Mouse (Mus musculus): ENCODE results near the gene Apol11b. TPM values are rescaled to one million over a fixed set of nuclear protein-coding genes. Genes with fewer than 3 reads are reported as not detected.
A peak's percentile ranks its signal among the peaks of the same experiment; 100 is the strongest.

The Apol11b gene
- total and polyA plus RNA-seq, 3 experiments, result 0.04 to 0.26 (median 0.19) TPM

GRCm38 (mm10) chr15:77595961-77596360 lies 47.1 kb downstream of the Apol11b start, which contains the start of gene Apol10b:
Gene Apol10b (minus strand): TSS chr15:77596125.
- no peaks in the 10 kb centered on the region for H3K79me2 ChIP-seq (replicated peaks; ENCODE audit: control insufficient read depth, extremely low read depth, insufficient read depth, poor library complexity, severe bottlenecking)
- in situ Hi-C loops (cut with MboI; ENCODE audit: low pct_ligation_motif_present, low pct_unique_long_range_greater_than_20kb, low sequenced_read_pairs), result no loop called here

DNA sequence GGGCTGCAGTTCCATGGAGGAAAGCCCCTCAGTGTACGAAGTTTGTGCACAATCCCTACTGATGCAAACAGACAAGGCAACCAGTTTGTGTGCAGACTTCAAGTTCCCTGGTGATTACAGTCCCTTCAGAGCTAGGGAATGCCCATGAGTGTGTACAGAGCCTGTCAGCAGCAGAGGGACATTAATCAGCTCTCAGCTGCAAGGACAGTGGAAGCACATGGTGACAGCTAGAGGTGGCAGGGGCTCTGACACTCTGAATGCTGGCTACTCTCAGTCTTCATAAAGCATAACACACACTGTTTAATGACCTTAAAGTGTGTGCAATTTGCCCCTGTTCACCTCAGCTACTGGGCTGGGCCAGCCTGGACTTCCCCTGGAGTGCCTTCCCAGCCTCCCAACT lies 49.5 kb downstream of the Apol11b start:
- no peaks in the 10 kb centered on the region for H3K27me3 ChIP-seq (replicated peaks)
- dilution Hi-C loops (cut with MboI; ENCODE audit: extremely low pct_ligation_motif_present, extremely low pct_unique_long_range_greater_than_20kb, low sequenced_read_pairs), result no loop called here
- DNase-seq (ENCODE audit: extremely low read depth), result no peak
- H3K4me2 ChIP-seq (ENCODE audit: insufficient read depth, low read depth, poor library complexity, severe bottlenecking), result no peak overlapping the region
- no peak overlapping the region for H3K27ac ChIP-seq (ENCODE audit: insufficient read depth, low read depth)
- in situ Hi-C loops (cut with MboI; ENCODE audit: low pct_ligation_motif_present, low pct_unique_long_range_greater_than_20kb, low sequenced_read_pairs), result no loop called here
- no peaks in the 10 kb centered on the region for H3K9me3 ChIP-seq (replicated peaks; ENCODE audit: low read length)
- TF ChIP-seq RCOR1 (conservative IDR thresholded peaks at IDR 0.05; ENCODE audit: low read depth, low read length) (no peak), PAX5 (IDR thresholded peaks at IDR 0.05; ENCODE audit: low read length) (no peak), ZC3H11A (IDR thresholded peaks at IDR 0.05; ENCODE audit: low read depth, low read length) (no peak), CTCF (conservative IDR thresholded peaks at IDR 0.05 in 1 of 2, IDR thresholded peaks at IDR 0.05 in 1 of 2; ENCODE audit: low read depth in 2 of 2, low read length in 2 of 2) (no peak), MAX (IDR thresholded peaks at IDR 0.05; ENCODE audit: low read length) (no peak), ZKSCAN1 (IDR thresholded peaks at IDR 0.05; ENCODE audit: borderline replicate concordance, low read depth, low read length) (no peak), USF1 (IDR thresholded peaks at IDR 0.05; ENCODE audit: low read depth, low read length) (no peak), MAFK (IDR thresholded peaks at IDR 0.05; ENCODE audit: insufficient replicate concordance, low read length) (no peak), USF2 (conservative IDR thresholded peaks at IDR 0.05; ENCODE audit: low read depth, low read length) (no peak), BHLHE40 (IDR thresholded peaks at IDR 0.05; ENCODE audit: low read depth, low read length) (no peak)
- H3K4me1 ChIP-seq (ENCODE audit: control insufficient read depth in 1 of 2, insufficient read depth in 2 of 2), result peaks cover 10 to 41% of the 10 kb centered on the region in 2 experiments
- H3K4me3 ChIP-seq (replicated peaks in 1 of 3; ENCODE audit: low read depth in 2 of 3, low read length in 2 of 3, poor library complexity in 1 of 3), result no peak overlapping the region
- H3K9ac ChIP-seq (ENCODE audit: insufficient read depth, low read depth), result no peak overlapping the region
- H3K79me2 ChIP-seq (replicated peaks; ENCODE audit: control insufficient read depth, extremely low read depth, insufficient read depth, poor library complexity, severe bottlenecking), result no peaks in the 10 kb centered on the region
- H3K36me3 ChIP-seq (replicated peaks in 1 of 2; ENCODE audit: control insufficient read depth in 1 of 2, insufficient read depth in 1 of 2, low read length in 1 of 2), result peaks cover 5 to 16% of the 10 kb centered on the region in 2 experiments

More at GRCm38 (mm10) chr15:77595961-77596360, 47.1 kb downstream of the Apol11b start, which contains the start of gene Apol10b:
- Histone ChIP-seq H3K4me2 (ENCODE audit: insufficient read depth, low read depth, poor library complexity, severe bottlenecking) (peak within 1 kb of the TSS; percentile 93), H3K27ac (ENCODE audit: insufficient read depth, low read depth) (no peak within 1 kb of the TSS; the same call in 1 of the 2 replicates), H3K36me3 (replicated peaks in 1 of 2; ENCODE audit: control insufficient read depth in 1 of 2, insufficient read depth in 1 of 2, low read length in 1 of 2) (peaks cover 3 to 4% of the 10 kb centered on the region in 2 experiments), H3K27me3 (replicated peaks) (no peaks in the 10 kb centered on the region), H3K4me1 (ENCODE audit: control insufficient read depth in 1 of 2, insufficient read depth in 2 of 2) (peaks cover 10 to 41% of the 10 kb centered on the region in 2 experiments), H3K4me3 (replicated peaks in 1 of 3; ENCODE audit: low read depth in 2 of 3, low read length in 2 of 3, poor library complexity in 1 of 3) (peak within 1 kb of the TSS; percentile 20 to 34 (median 22)), H3K9me3 (replicated peaks; ENCODE audit: low read length) (no peaks in the 10 kb centered on the region), H3K9ac (ENCODE audit: insufficient read depth, low read depth) (peak within 1 kb of the TSS; percentile 85)
- dilution Hi-C loops (cut with MboI; ENCODE audit: extremely low pct_ligation_motif_present, extremely low pct_unique_long_range_greater_than_20kb, low sequenced_read_pairs), result no loop called here
- DNase-seq (ENCODE audit: extremely low read depth), result peak; percentile 19
- TF ChIP-seq CHD1 (IDR thresholded peaks at IDR 0.05; ENCODE audit: low read depth, low read length) (no peak), NELFE (IDR thresholded peaks at IDR 0.05; ENCODE audit: low read depth, low read length) (no peak), JUND (conservative IDR thresholded peaks at IDR 0.05; ENCODE audit: low read depth, low read length) (no peak), HCFC1 (IDR thresholded peaks at IDR 0.05; ENCODE audit: low read depth, low read length) (no peak), POLR2A (IDR thresholded peaks at IDR 0.05; ENCODE audit: low read depth, low read length) (peak; percentile 38; the same call in 1 of the 2 replicates)

GRCm38 (mm10) chr15:77590881-77591280 lies 52.2 kb downstream of the Apol11b start:
- DNase-seq (ENCODE audit: extremely low read depth), result no peak
- Histone ChIP-seq H3K27me3 (replicated peaks) (no peaks in the 10 kb centered on the region), H3K4me2 (ENCODE audit: insufficient read depth, low read depth, poor library complexity, severe bottlenecking) (no peak overlapping the region), H3K4me1 (ENCODE audit: control insufficient read depth in 1 of 2, insufficient read depth in 2 of 2) (peaks cover 4 to 25% of the 10 kb centered on the region in 2 experiments), H3K4me3 (replicated peaks in 1 of 3; ENCODE audit: low read depth in 2 of 3, low read length in 2 of 3, poor library complexity in 1 of 3) (no peak overlapping the region), H3K27ac (ENCODE audit: insufficient read depth, low read depth) (no peak overlapping the region), H3K36me3 (replicated peaks in 1 of 2; ENCODE audit: control insufficient read depth in 1 of 2, insufficient read depth in 1 of 2, low read length in 1 of 2) (peaks cover 5 to 36% of the 10 kb centered on the region in 2 experiments), H3K79me2 (replicated peaks; ENCODE audit: control insufficient read depth, extremely low read depth, insufficient read depth, poor library complexity, severe bottlenecking) (no peaks in the 10 kb centered on the region), H3K9ac (ENCODE audit: insufficient read depth, low read depth) (no peak overlapping the region), H3K9me3 (replicated peaks; ENCODE audit: low read length) (no peaks in the 10 kb centered on the region)
- dilution Hi-C loops (cut with MboI; ENCODE audit: extremely low pct_ligation_motif_present, extremely low pct_unique_long_range_greater_than_20kb, low sequenced_read_pairs) (no loop called here), in situ Hi-C loops (cut with MboI; ENCODE audit: low pct_ligation_motif_present, low pct_unique_long_range_greater_than_20kb, low sequenced_read_pairs) (no loop called here)
- TF ChIP-seq BHLHE40 (IDR thresholded peaks at IDR 0.05; ENCODE audit: low read depth, low read length) (no peak), MXI1 (IDR thresholded peaks at IDR 0.05; ENCODE audit: low read depth, low read length) (no peak), POLR2AphosphoS2 (IDR thresholded peaks at IDR 0.05; ENCODE audit: low read depth, low read length) (no peak), ETS1 (conservative IDR thresholded peaks at IDR 0.05; ENCODE audit: low read depth, low read length) (no peak), CHD1 (IDR thresholded peaks at IDR 0.05; ENCODE audit: low read depth, low read length) (no peak), KAT2A (IDR thresholded peaks at IDR 0.05; ENCODE audit: insufficient replicate concordance, low read length) (no peak)
